Mouse (Mus musculus) cortical plate, adult 2 months (tissue): ENCODE data around the gene Tbx1. TPM values are rescaled to one million over a fixed set of nuclear protein-coding genes. Genes with fewer than 3 reads are reported as not detected.

Experiments used
- H3K27ac ChIP-seq: fragments of 200-500 bp; 2 replicates; pipeline ENCODE4 v1.5.1; 2012; ENCODE audit warnings: low read length, control low read depth, inconsistent platforms; ENCODE audit not compliant: insufficient read depth
- H3K4me1 ChIP-seq: fragments of 200-500 bp; 2 replicates; pipeline ENCODE4 v1.6.1; 2011; ENCODE audit warnings: low read length; ENCODE audit not compliant: control insufficient read depth, insufficient read depth
- H3K4me3 ChIP-seq: fragments of 200-500 bp; 2 replicates; pipeline ENCODE4 v1.5.1; 2011; ENCODE audit warnings: mild to moderate bottlenecking, low read length, control low read depth; ENCODE audit not compliant: insufficient read depth
- CTCF ChIP-seq: fragments of 200-500 bp; IDR thresholded peaks from 2 replicates; pipeline ENCODE4 v1.5.1; 2011; ENCODE audit warnings: mild to moderate bottlenecking, control low read depth, low read length; ENCODE audit not compliant: insufficient read depth; ENCODE audit errors: extremely low read depth
- POLR2A ChIP-seq: fragments of 200-500 bp; IDR thresholded peaks from 2 replicates; pipeline ENCODE4 v1.6.1; 2011; ENCODE audit warnings: mild to moderate bottlenecking, low read length, control low read depth; ENCODE audit not compliant: insufficient read depth; ENCODE audit errors: extremely low read depth
- polyA plus RNA-seq: library from polyadenylated mRNA; depleted of rRNA; stranded (reverse); fragments of >200 nt; gene quantifications from 2 replicates; pipeline ENCODE4 v1.2.3, GENCODE M21; 2012

Tbx1 gene
- polyA plus RNA-seq, 1 experiment: 3.6 TPM

- Histone ChIP-seq H3K4me1 (peaks cover 3% of the 10 kb centered on the region), H3K4me3 (peak overlapping the region; percentile 90), H3K27ac (peak overlapping the region; percentile 87)
- TF ChIP-seq CTCF (no peak), POLR2A (no peak)
Observed at GRCm38 (mm10) chr16:18630291-18630690, 39.8 kb upstream of the Tbx1 start.

DNA sequence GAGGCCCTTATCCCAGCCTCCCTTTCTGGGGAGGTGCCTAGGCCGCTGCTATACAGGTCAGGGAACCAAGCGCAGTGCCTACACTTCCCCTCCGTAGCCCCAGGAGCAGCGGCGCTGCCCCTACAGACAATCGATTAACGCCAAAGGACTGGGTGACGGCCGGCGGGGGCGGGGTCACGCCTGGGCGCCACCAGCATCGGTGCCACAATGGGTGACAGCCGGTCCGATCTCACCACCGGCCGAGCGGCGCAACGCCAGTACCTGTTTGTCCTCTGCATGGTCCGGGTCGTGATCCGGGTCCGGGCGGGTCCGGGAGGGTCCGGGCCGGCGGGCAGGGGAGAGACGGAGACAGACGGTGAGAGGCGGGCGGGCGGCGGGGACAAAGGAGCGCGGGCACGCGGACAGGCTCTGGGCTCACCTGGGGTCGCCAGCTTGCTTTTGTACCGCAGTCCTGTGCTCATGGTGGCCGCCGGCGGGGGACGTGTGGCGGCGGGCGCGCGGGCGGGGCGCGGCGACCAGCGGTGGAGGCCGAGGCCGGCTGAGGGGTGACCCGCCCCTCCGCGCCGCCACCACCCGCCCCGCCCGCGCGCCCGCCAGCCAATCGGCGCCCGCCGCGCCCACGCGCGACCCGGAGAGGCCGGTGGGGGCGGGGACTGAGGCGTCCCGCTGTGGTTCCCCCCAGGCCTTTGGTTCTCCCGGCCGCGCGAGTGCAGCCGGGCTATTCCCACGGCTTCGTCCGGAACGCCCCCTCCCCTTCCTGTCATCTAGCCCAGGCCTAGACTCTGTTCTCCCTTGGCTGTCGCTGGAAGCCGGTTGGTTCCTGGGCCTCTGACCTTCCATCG is 39.1 kb upstream of the Tbx1 start, which contains the start of gene Sept5:
TSS of gene Sept5 (minus strand) at position 565 of the 842 bp plus-strand sequence.
- peaks cover 3% of the 10 kb centered on the region for H3K4me1 ChIP-seq
- TF ChIP-seq CTCF: no peak
- TF ChIP-seq POLR2A: no peak
- H3K27ac ChIP-seq: peak within 1 kb of the TSS; percentile 92
- peak within 1 kb of the TSS; percentile 90 for H3K4me3 ChIP-seq

- no peak for TF ChIP-seq CTCF
- TF ChIP-seq POLR2A: no peak
- peak overlapping the region; percentile 92 for H3K27ac ChIP-seq
- peaks cover 3% of the 10 kb centered on the region for H3K4me1 ChIP-seq
- peak overlapping the region; percentile 90 for H3K4me3 ChIP-seq
Observed at GRCm38 (mm10) chr16:18628948-18629340, 38.5 kb upstream of the Tbx1 start.

- Histone ChIP-seq H3K4me3 (peak overlapping the region; percentile 90), H3K4me1 (peaks cover 3% of the 10 kb centered on the region), H3K27ac (peak overlapping the region; percentile 20; the same call in 1 of the 2 replicates)
- TF ChIP-seq POLR2A (0 out of 2 replicates have a peak, but pooled peaks have one; percentile 41), CTCF (no peak)
Observed at GRCm38 (mm10) chr16:18628206-18628947, 37.9 kb upstream of the Tbx1 start.

- peak overlapping the region; percentile 93 for H3K4me3 ChIP-seq
- peaks cover 3% of the 10 kb centered on the region for H3K4me1 ChIP-seq
- no peak overlapping the region for H3K27ac ChIP-seq
- TF ChIP-seq CTCF (no peak), POLR2A (no peak)
Observed at GRCm38 (mm10) chr16:18627163-18627562, 36.7 kb upstream of the Tbx1 start.

DNA sequence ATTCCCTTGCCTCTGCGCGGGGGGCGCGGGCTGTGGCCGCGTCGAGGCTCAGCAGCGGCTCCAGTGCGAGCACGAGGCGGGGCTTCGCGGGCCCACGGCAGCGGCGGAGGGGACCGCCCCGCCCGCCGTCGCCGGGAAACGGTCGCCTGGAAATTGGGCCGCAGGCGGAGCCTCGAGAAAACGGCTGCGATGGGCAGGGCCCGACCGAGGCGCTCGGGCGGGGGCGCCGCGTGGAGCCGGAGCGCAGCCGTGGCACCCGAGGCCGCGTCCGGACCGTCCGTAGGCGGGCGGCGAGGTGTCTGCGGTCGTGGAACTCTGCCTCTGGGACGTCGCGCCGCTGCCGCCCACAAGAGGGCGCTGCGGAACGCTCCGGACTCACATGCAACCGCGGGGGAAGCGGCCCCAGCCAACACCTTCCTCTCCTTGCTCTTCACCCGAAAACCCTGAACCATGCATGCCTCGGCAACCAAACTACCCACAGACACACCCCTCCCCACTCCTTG is 36.0 kb upstream of the Tbx1 start, which contains the start of gene Gm49601:
TSS of gene Gm49601 (minus strand) at position 52 of the 503 bp plus-strand sequence.
- Histone ChIP-seq H3K27ac (peak within 1 kb of the TSS; percentile 100), H3K4me1 (peaks cover 3% of the 10 kb centered on the region), H3K4me3 (peak within 1 kb of the TSS; percentile 93)
- no peak for TF ChIP-seq POLR2A
- peak; percentile 58 for TF ChIP-seq CTCF

DNA sequence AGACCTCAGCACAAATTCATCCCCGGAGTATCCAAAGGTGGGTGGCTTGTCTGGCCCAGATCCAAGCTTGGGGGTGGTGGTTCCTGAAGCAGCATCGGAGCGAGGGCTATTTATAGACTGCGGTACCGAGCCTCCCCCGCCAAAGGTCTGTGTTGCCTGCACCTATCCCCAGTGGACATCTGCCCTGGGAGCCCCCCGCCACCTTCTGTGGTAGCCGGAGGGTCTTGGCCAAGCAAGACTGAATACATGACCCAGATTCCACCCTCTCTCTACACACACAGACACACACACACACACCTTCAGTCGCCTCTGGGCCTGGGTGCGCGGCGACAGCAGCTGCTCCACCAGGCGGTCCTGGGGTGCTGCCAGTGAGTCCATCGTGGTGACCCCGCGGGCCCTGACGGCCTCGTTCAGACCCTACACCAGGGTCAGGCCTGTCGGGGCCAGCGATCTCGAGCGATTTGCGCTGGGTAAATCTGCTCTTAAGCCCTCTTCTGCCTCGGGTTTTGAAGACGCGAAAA is 35.4 kb upstream of the Tbx1 start:
- TF ChIP-seq POLR2A (no peak), CTCF (no peak)
- H3K4me3 ChIP-seq: peak overlapping the region; percentile 93
- H3K4me1 ChIP-seq: peaks cover 3% of the 10 kb centered on the region
- H3K27ac ChIP-seq: peak overlapping the region; percentile 100

- H3K27ac ChIP-seq: peak overlapping the region; percentile 100; the same call in 1 of the 2 replicates
- TF ChIP-seq CTCF (no peak), POLR2A (no peak)
- peak overlapping the region; percentile 93 for H3K4me3 ChIP-seq
- H3K4me1 ChIP-seq: peaks cover 1% of the 10 kb centered on the region
Observed at GRCm38 (mm10) chr16:18625097-18625496, 34.6 kb upstream of the Tbx1 start.

DNA sequence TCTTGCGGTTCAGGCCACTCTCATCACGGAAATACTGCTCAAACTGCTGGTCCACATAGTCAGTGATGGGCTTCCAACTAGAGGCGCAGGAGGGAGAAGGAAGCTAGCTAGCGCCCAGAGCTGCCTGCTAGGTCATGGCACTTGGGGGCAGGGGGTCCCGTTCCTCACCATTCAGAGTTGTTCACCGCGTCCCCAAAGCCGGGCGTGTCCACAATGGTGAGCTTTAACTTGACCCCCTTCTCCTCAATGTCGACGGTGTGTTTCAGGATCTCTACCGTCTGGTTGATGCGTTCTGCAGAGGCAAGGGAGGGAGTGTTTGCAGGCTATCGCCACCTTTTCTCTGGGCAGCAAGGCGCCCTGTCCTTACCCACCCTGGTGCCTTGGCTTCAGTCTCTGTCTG is 34.2 kb upstream of the Tbx1 start:
- Histone ChIP-seq H3K27ac (no peak overlapping the region), H3K4me3 (peak overlapping the region; percentile 93), H3K4me1 (no peaks in the 10 kb centered on the region; the same call in 1 of the 2 replicates)
- TF ChIP-seq CTCF: no peak
- TF ChIP-seq POLR2A: no peak
